Mouse (Mus musculus): ENCODE measurements around the gene Synpo2l.

- TF ChIP-seq CTCF (IDR thresholded peaks at IDR 0.05; ENCODE audit: borderline replicate concordance, extremely low read depth, insufficient read depth, insufficient read length) (no peak), POLR2A (IDR thresholded peaks at IDR 0.05; ENCODE audit: borderline replicate concordance, extremely low read depth, insufficient read depth, insufficient read length, poor library complexity, severe bottlenecking) (no peak)
Measured at GRCm38 (mm10) chr14:20677906-20678305, 9.8 kb upstream of the Synpo2l start.

Measured in brain, embryonic 14.5 days (tissue).